ENCODE assay signal across 1 mouse cellular context in the genomic region with DNA sequence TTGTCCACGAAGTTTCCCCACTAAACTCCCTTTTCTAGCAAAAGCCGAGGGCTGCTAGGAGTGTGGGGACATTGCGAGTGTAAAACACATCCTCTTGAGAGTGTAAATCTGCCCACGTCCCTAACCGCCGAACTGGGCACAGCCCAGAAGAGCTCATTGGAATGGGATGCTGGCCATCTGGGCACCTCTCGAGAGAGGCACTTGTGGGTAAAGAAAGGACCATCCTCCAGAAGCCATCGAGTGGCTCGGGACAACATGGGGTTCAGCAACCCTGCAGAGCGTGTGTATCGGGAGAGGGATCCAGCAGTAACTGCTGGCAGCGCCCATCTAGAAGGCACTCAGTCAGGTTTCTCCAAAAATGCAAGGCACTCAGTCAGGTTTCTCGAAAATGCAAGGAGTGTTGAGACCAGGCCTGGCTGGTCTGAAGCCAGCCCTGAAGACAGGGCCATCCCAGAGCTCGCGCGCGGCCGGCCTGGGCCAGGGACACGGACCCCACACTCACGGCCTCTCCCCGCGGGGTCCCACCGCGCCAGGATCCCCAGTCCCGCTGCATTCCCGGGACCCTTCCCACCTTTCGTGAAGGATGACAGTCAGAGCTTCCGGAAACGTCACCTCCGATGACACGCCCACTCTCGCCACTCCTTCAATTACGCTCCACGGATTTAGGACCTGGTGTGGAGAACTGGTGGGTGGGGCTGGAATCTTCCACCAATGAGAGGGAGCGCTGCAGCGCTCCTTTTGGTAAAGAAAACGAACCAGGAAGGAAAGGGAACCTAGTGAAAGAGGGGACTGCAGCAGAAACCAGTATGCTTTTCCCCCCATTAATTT.
A peak's percentile ranks its signal among the peaks of the same experiment; 100 is the strongest.
TF ChIP-seq lines count a peak whose summit lies in the region.

No protein-coding gene starts in this region.

TF ChIP-seq in MEL, 35 proteins besides CTCF, POLR2A, EP300 and RAD21 (continued from another document):
- TF ChIP-seq GATA1 (IDR thresholded peaks at IDR 0.05; ENCODE audit: low read depth, low read length) (no peak), GABPA (IDR thresholded peaks at IDR 0.05; ENCODE audit: low read depth, low read length) (no peak), POLR2AphosphoS5 (IDR thresholded peaks at IDR 0.05; ENCODE audit: borderline replicate concordance, low read depth, low read length) (no peak), MYC (IDR thresholded peaks at IDR 0.05; ENCODE audit: low read depth, low read length) (no peak), MEF2A (IDR thresholded peaks at IDR 0.05; ENCODE audit: extremely low read depth, insufficient replicate concordance, low read depth, low read length, poor library complexity, severe bottlenecking) (no peak), SMC3 (IDR thresholded peaks at IDR 0.05; ENCODE audit: low read depth, low read length) (no peak), ELF1 (IDR thresholded peaks at IDR 0.05; ENCODE audit: low read depth, low read length) (peak; percentile 89), ETS1 (IDR thresholded peaks at IDR 0.05; ENCODE audit: low read depth, low read length) (no peak), SIN3A (IDR thresholded peaks at IDR 0.05; ENCODE audit: low read length) (peak; percentile 92), NRF1 (IDR thresholded peaks at IDR 0.05; ENCODE audit: insufficient read depth, low read depth, low read length, poor library complexity, severe bottlenecking) (no peak), BHLHE40 (IDR thresholded peaks at IDR 0.05; ENCODE audit: borderline replicate concordance, low read depth, low read length) (no peak), MXI1 (IDR thresholded peaks at IDR 0.05; ENCODE audit: low read depth, low read length) (peak; percentile 57), MYB (IDR thresholded peaks at IDR 0.05; ENCODE audit: low read depth, low read length) (no peak), JUND (IDR thresholded peaks at IDR 0.05; ENCODE audit: low read depth, low read length) (no peak), USF2 (IDR thresholded peaks at IDR 0.05; ENCODE audit: borderline replicate concordance in 1 of 2, insufficient read depth in 1 of 2, low read depth in 1 of 2, low read length in 2 of 2) (no peak), NELFE (IDR thresholded peaks at IDR 0.05; ENCODE audit: low read depth, low read length) (peak; percentile 65), POLR2AphosphoS2 (IDR thresholded peaks at IDR 0.05; ENCODE audit: low read length) (peak; percentile 49; the same call in 1 of the 2 replicates), USF1 (IDR thresholded peaks at IDR 0.05; ENCODE audit: low read depth, low read length) (no peak), KAT2A (conservative IDR thresholded peaks at IDR 0.05; ENCODE audit: low read depth, low read length) (no peak; the same call in 1 of the 2 replicates), MAZ (IDR thresholded peaks at IDR 0.05; ENCODE audit: low read depth, low read length) (no peak), ZKSCAN1 (IDR thresholded peaks at IDR 0.05; ENCODE audit: low read depth, low read length) (no peak), UBTF (IDR thresholded peaks at IDR 0.05; ENCODE audit: borderline replicate concordance, insufficient read depth, low read depth, low read length) (no peak)
